Mouse (Mus musculus) macrophage (primary cell): Measurements from ENCODE around the gene Sema3a. TPM values are rescaled to one million over a fixed set of nuclear protein-coding genes. Genes with fewer than 3 reads are reported as not detected.
"Not testable (repeated sequence)": the region's sequence is repeated elsewhere in the genome, so short reads cannot be mapped to it uniquely, and the experiment has no call there.

Source experiments
- H3K27ac ChIP-seq: fragments of 350-480 bp; formaldehyde crosslinking; 2 replicates; pipeline ENCODE4 v1.9.0; 2021
- H3K36me3 ChIP-seq: fragments of 350-480 bp; formaldehyde crosslinking; 2 replicates; pipeline ENCODE4 v1.9.0; 2021; ENCODE audit errors: inconsistent target
- H3K4me3 ChIP-seq: fragments of 350-480 bp; formaldehyde crosslinking; 2 replicates; pipeline ENCODE4 v1.9.0; 2021; ENCODE audit errors: inconsistent target
- H3K79me2 ChIP-seq: fragments of 350-480 bp; formaldehyde crosslinking; 2 replicates; pipeline ENCODE4 v1.9.0; 2021; ENCODE audit errors: inconsistent target
- WGBS: methylation state at CpG from one replicate; pipeline ENCODE4 v1.1.7; 2026; ENCODE audit warnings: inconsistent platforms; ENCODE audit not compliant: missing documents; 5-methylcytosine and 5-hydroxymethylcytosine counted together
- polyA plus RNA-seq: library from polyadenylated mRNA; stranded (reverse); fragments of 250-400 nt; gene quantifications from 3 replicates; pipeline ENCODE4 v1.2.4, GENCODE M21; 2018; ENCODE audit warnings: inconsistent platforms

The Sema3a gene
- polyA plus RNA-seq, 1 experiment from 2014 or later: not detected

- WGBS: 76% methylated on average over 1 of the region's 1 CpGs
- Histone ChIP-seq H3K79me2 (no peaks in the 10 kb centered on the region), H3K4me3 (no peak overlapping the region), H3K36me3 (no peaks in the 10 kb centered on the region), H3K27ac (no peak overlapping the region)
These were observed 486.4 kb downstream of the Sema3a start for GRCm38 (mm10) chr5:13611631-13612030.

GRCm38 (mm10) chr5:13612088-13612487, 486.9 kb downstream of the Sema3a start:
- H3K36me3 ChIP-seq: no peaks in the 10 kb centered on the region
- H3K27ac ChIP-seq: no peak overlapping the region
- no peak overlapping the region for H3K4me3 ChIP-seq
- WGBS: 100% methylated on average over 2 of the region's 2 CpGs
- H3K79me2 ChIP-seq: no peaks in the 10 kb centered on the region

GRCm38 (mm10) chr5:13614575-13614974, 489.4 kb downstream of the Sema3a start:
- not testable (repeated sequence) for H3K79me2 ChIP-seq, H3K27ac ChIP-seq, H3K36me3 ChIP-seq, H3K4me3 ChIP-seq
- WGBS: 97% methylated on average over 7 of the region's 7 CpGs

GRCm38 (mm10) chr5:13615907-13616306, 490.7 kb downstream of the Sema3a start:
- H3K79me2 ChIP-seq: no peaks in the 10 kb centered on the region
- no peaks in the 10 kb centered on the region for H3K36me3 ChIP-seq
- no peak overlapping the region for H3K4me3 ChIP-seq
- WGBS: 91% methylated on average over 2 of the region's 2 CpGs
- H3K27ac ChIP-seq: no peak overlapping the region

GRCm38 (mm10) chr5:13622578-13622977, 497.4 kb downstream of the Sema3a start:
- no peak overlapping the region for H3K4me3 ChIP-seq
- H3K36me3 ChIP-seq: no peaks in the 10 kb centered on the region
- H3K79me2 ChIP-seq: no peaks in the 10 kb centered on the region
- 86% methylated on average over 7 of the region's 7 CpGs for WGBS
- no peak overlapping the region for H3K27ac ChIP-seq

GRCm38 (mm10) chr5:13624754-13625153, 499.5 kb downstream of the Sema3a start:
- no peak overlapping the region for H3K4me3 ChIP-seq
- H3K27ac ChIP-seq: no peak overlapping the region
- no peaks in the 10 kb centered on the region for H3K36me3 ChIP-seq
- WGBS: 84% methylated on average over 5 of the region's 5 CpGs
- no peaks in the 10 kb centered on the region for H3K79me2 ChIP-seq

- no peak overlapping the region for H3K27ac ChIP-seq
- H3K36me3 ChIP-seq: no peaks in the 10 kb centered on the region
- no peaks in the 10 kb centered on the region for H3K79me2 ChIP-seq
- WGBS: 88% methylated on average over 5 of the region's 5 CpGs
- no peak overlapping the region for H3K4me3 ChIP-seq
These were observed 500.9 kb downstream of the Sema3a start for GRCm38 (mm10) chr5:13626093-13626492.

- H3K79me2 ChIP-seq: no peaks in the 10 kb centered on the region
- 7% methylated on average over 24 of the region's 24 CpGs for WGBS
- H3K4me3 ChIP-seq: no peak overlapping the region
- no peak overlapping the region for H3K27ac ChIP-seq
- H3K36me3 ChIP-seq: no peaks in the 10 kb centered on the region
These were observed 503.5 kb downstream of the Sema3a start for GRCm38 (mm10) chr5:13628606-13629311.

- Histone ChIP-seq H3K79me2 (no peaks in the 10 kb centered on the region), H3K4me3 (no peak overlapping the region), H3K27ac (no peak overlapping the region), H3K36me3 (no peaks in the 10 kb centered on the region)
- 87% methylated on average over 5 of the region's 5 CpGs for WGBS
These were observed 504.7 kb downstream of the Sema3a start for GRCm38 (mm10) chr5:13629916-13630315.

GRCm38 (mm10) chr5:13630692-13631091, 505.5 kb downstream of the Sema3a start:
- Histone ChIP-seq H3K79me2 (no peaks in the 10 kb centered on the region), H3K36me3 (no peaks in the 10 kb centered on the region), H3K27ac (no peak overlapping the region), H3K4me3 (no peak overlapping the region)

- Histone ChIP-seq H3K27ac (no peak overlapping the region), H3K36me3 (no peaks in the 10 kb centered on the region), H3K79me2 (no peaks in the 10 kb centered on the region), H3K4me3 (no peak overlapping the region)
- 82% methylated on average over 3 of the region's 3 CpGs for WGBS
These were observed 511.0 kb downstream of the Sema3a start for GRCm38 (mm10) chr5:13636237-13636636.
